ENCODE assay signal across 8 mouse cellular contexts in the genomic region with DNA sequence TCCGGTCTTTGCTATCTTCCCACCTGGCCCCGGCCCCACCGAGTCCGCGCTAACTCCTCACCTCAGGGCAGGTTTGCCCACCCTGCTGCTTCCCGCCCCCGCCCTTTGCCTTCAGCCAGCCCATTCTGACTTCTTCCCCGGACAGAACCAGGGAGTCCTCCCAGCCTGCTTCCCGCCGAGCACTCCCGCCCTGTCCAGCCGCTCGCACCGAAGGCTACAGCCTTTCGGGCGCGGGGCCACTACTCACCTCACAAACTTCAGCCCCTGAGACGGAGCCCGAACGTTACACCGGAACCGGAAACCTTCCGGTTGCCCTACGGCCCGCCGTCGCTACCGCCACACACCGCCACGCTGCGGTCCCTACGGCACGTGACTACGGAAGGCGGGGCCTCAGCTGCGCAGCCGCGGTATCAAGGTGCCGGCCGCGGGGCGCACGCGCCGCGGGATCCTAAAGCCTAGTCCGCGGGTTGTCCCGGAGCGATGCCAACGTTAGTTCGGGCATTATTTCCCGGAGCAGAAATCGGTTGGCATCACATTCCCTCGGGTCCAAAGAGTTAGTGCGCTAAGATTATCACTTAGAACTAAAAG. TPM values are rescaled to one million over a fixed set of nuclear protein-coding genes. Genes with fewer than 3 reads are reported as not detected.
DNase-seq lines count a peak whose midpoint lies in the region; ATAC-seq lines count a peak whose summit lies in the region.

A gene (minus strand): TSS at position 384 of the 588 bp plus-strand sequence.

- peak within 1 kb of the TSS; percentile 95 for H3K4me3 ChIP-seq in megakaryocyte, embryonic 14.5 days (replicated peaks)

- peaks cover 48% of the 10 kb centered on the region for H3K4me1 ChIP-seq in megakaryocyte, embryonic 14.5 days

- H3K27me3 ChIP-seq in megakaryocyte, embryonic 14.5 days (replicated peaks): no peaks in the 10 kb centered on the region

- peak; percentile 95 for ATAC-seq in common myeloid progenitor, adult 5-6 weeks (replicated peaks; ENCODE audit: low read depth, poor library complexity, severe bottlenecking)

- H3K9me3 ChIP-seq in megakaryocyte, embryonic 14.5 days: no peaks in the 10 kb centered on the region

- peak; percentile 96 for DNase-seq in ZHBTc4 (ENCODE audit: low read depth, low spot score)
- DNase-seq in gastrocnemius, adult 8-10 months (ENCODE audit: low spot score in 2 of 2): peak; percentile 92 to 96
- DNase-seq in hindlimb bud, embryonic 11.5 days (ENCODE audit: extremely low spot score, low read depth, low spot score): peak; percentile 46
- DNase-seq in left cerebral cortex, adult 8-10 months (ENCODE audit: low spot score in 2 of 2): peak; percentile 84 to 92
- DNase-seq in right cerebral cortex, postnatal 10 days (ENCODE audit: low spot score in 2 of 2): peak; percentile 96
- peak; percentile 96 for DNase-seq in urinary bladder, postnatal 25 days (ENCODE audit: low spot score)

- H3K36me3 ChIP-seq in megakaryocyte, embryonic 14.5 days (replicated peaks; ENCODE audit: low read length): peaks cover 33% of the 10 kb centered on the region

RNA-seq across cellular contexts. Expression of the gene that starts here (rescaled TPM):
- 41.0 and 63.6 TPM in 2 replicates for total RNA-seq in common myeloid progenitor, adult 5-6 weeks (2017)
- 10 to 100 TPM; 12.8 to 18.2 (median 15.1) TPM for total RNA-seq in gastrocnemius, adult 8-10 months (2022)
- total RNA-seq in left cerebral cortex, adult 8-10 months (2022): 10 to 100 TPM; 25.2 to 36.6 (median 36.3) TPM
- polyA plus RNA-seq in megakaryocyte, embryonic 14.5 days (2012; ENCODE audit: insufficient read depth, low replicate concordance): 1.9 and 6.5 TPM in 2 replicates

Comparison
In these comparisons a context has a peak if more than half of its experiments do, and no peak if none do; other contexts are left out.
1. Peak in every context shown above with its lines: DNase-seq, ATAC-seq and H3K4me3 ChIP-seq.
2. DNase-seq: peak in every context shown above with its lines; median percentile 96 in ZHBTc4; 96 in right cerebral cortex, postnatal 10 days; 96 in urinary bladder, postnatal 25 days; 94 in gastrocnemius, adult 8-10 months; 88 in left cerebral cortex, adult 8-10 months; 46 in hindlimb bud, embryonic 11.5 days.